Mouse (Mus musculus): Measurements from ENCODE around the gene Pecam1. TPM values are rescaled to one million over a fixed set of nuclear protein-coding genes. Genes with fewer than 3 reads are reported as not detected.

Gene Pecam1
- polyA plus RNA-seq, 1 experiment, result not detected

- WGBS, result 96% methylated on average over 3 of the region's 3 CpGs
- Histone ChIP-seq H3K4me3 (ENCODE audit: insufficient read depth, low read depth, low read length) (no peak overlapping the region), H3K27ac (ENCODE audit: insufficient read depth, low read depth, low read length) (no peak overlapping the region), H3K4me1 (ENCODE audit: control insufficient read depth, insufficient read depth, low read length) (no peaks in the 10 kb centered on the region)
- TF ChIP-seq POLR2A (IDR thresholded peaks at IDR 0.05; ENCODE audit: insufficient read depth, low read depth, low read length), result no peak
- no peak for TF ChIP-seq CTCF (IDR thresholded peaks at IDR 0.05; ENCODE audit: insufficient read depth, low read depth, low read length)
Observed at GRCm38 (mm10) chr11:106695917-106696316, 54.5 kb downstream of the Pecam1 start.

- Histone ChIP-seq H3K4me1 (ENCODE audit: control insufficient read depth, insufficient read depth, low read length) (no peaks in the 10 kb centered on the region), H3K27ac (ENCODE audit: insufficient read depth, low read depth, low read length) (no peak overlapping the region), H3K4me3 (ENCODE audit: insufficient read depth, low read depth, low read length) (no peak overlapping the region)
- WGBS, result 95% methylated on average over 4 of the region's 4 CpGs
- TF ChIP-seq CTCF (IDR thresholded peaks at IDR 0.05; ENCODE audit: insufficient read depth, low read depth, low read length) (no peak), POLR2A (IDR thresholded peaks at IDR 0.05; ENCODE audit: insufficient read depth, low read depth, low read length) (no peak)
Observed at GRCm38 (mm10) chr11:106692890-106693289, 57.5 kb downstream of the Pecam1 start.

GRCm38 (mm10) chr11:106688375-106688774 lies 62.1 kb downstream of the Pecam1 start:
- WGBS, result 88% methylated on average over 5 of the region's 5 CpGs
- TF ChIP-seq POLR2A (IDR thresholded peaks at IDR 0.05; ENCODE audit: insufficient read depth, low read depth, low read length) (no peak), CTCF (IDR thresholded peaks at IDR 0.05; ENCODE audit: insufficient read depth, low read depth, low read length) (no peak)

GRCm38 (mm10) chr11:106687293-106687692 lies 63.1 kb downstream of the Pecam1 start:
- 93% methylated on average over 9 of the region's 9 CpGs for WGBS
- H3K4me1 ChIP-seq (ENCODE audit: control insufficient read depth, insufficient read depth, low read length), result peaks cover 8% of the 10 kb centered on the region
- no peak overlapping the region for H3K27ac ChIP-seq (ENCODE audit: insufficient read depth, low read depth, low read length)
- H3K4me3 ChIP-seq (ENCODE audit: insufficient read depth, low read depth, low read length), result no peak overlapping the region
- TF ChIP-seq CTCF (IDR thresholded peaks at IDR 0.05; ENCODE audit: insufficient read depth, low read depth, low read length) (no peak), POLR2A (IDR thresholded peaks at IDR 0.05; ENCODE audit: insufficient read depth, low read depth, low read length) (no peak)

More at GRCm38 (mm10) chr11:106688375-106688774, 62.1 kb downstream of the Pecam1 start:
- no peak overlapping the region for H3K27ac ChIP-seq (ENCODE audit: insufficient read depth, low read depth, low read length)
- H3K4me1 ChIP-seq (ENCODE audit: control insufficient read depth, insufficient read depth, low read length), result peaks cover 8% of the 10 kb centered on the region
- H3K4me3 ChIP-seq (ENCODE audit: insufficient read depth, low read depth, low read length), result no peak overlapping the region

GRCm38 (mm10) chr11:106684027-106684426 lies 66.4 kb downstream of the Pecam1 start:
- H3K4me3 ChIP-seq (ENCODE audit: insufficient read depth, low read depth, low read length), result no peak overlapping the region
- TF ChIP-seq CTCF (IDR thresholded peaks at IDR 0.05; ENCODE audit: insufficient read depth, low read depth, low read length), result no peak
- TF ChIP-seq POLR2A (IDR thresholded peaks at IDR 0.05; ENCODE audit: insufficient read depth, low read depth, low read length), result no peak
- peaks cover 14% of the 10 kb centered on the region for H3K4me1 ChIP-seq (ENCODE audit: control insufficient read depth, insufficient read depth, low read length)
- WGBS, result 87% methylated on average over 8 of the region's 8 CpGs
- H3K27ac ChIP-seq (ENCODE audit: insufficient read depth, low read depth, low read length), result no peak overlapping the region

- Histone ChIP-seq H3K27ac (ENCODE audit: insufficient read depth, low read depth, low read length) (no peak overlapping the region), H3K4me1 (ENCODE audit: control insufficient read depth, insufficient read depth, low read length) (peaks cover 14% of the 10 kb centered on the region), H3K4me3 (ENCODE audit: insufficient read depth, low read depth, low read length) (no peak overlapping the region)
- WGBS, result 78% methylated on average over 3 of the region's 3 CpGs
- TF ChIP-seq CTCF (IDR thresholded peaks at IDR 0.05; ENCODE audit: insufficient read depth, low read depth, low read length) (no peak), POLR2A (IDR thresholded peaks at IDR 0.05; ENCODE audit: insufficient read depth, low read depth, low read length) (no peak)
Observed at GRCm38 (mm10) chr11:106683345-106683744, 67.1 kb downstream of the Pecam1 start.

- TF ChIP-seq CTCF (IDR thresholded peaks at IDR 0.05; ENCODE audit: insufficient read depth, low read depth, low read length), result no peak
- no peak for TF ChIP-seq POLR2A (IDR thresholded peaks at IDR 0.05; ENCODE audit: insufficient read depth, low read depth, low read length)
- peaks cover 26% of the 10 kb centered on the region for H3K4me1 ChIP-seq (ENCODE audit: control insufficient read depth, insufficient read depth, low read length)
- H3K4me3 ChIP-seq (ENCODE audit: insufficient read depth, low read depth, low read length), result no peak overlapping the region
- peak overlapping the region; percentile 49 for H3K27ac ChIP-seq (ENCODE audit: insufficient read depth, low read depth, low read length)
- 67% methylated on average over 6 of the region's 6 CpGs for WGBS
Observed at GRCm38 (mm10) chr11:106681138-106681537, 69.3 kb downstream of the Pecam1 start.

- peak overlapping the region; percentile 71 for H3K27ac ChIP-seq (ENCODE audit: insufficient read depth, low read depth, low read length)
- WGBS, result 25% methylated on average over 6 of the region's 6 CpGs
- no peak for TF ChIP-seq POLR2A (IDR thresholded peaks at IDR 0.05; ENCODE audit: insufficient read depth, low read depth, low read length)
Observed at GRCm38 (mm10) chr11:106679874-106680273, 70.6 kb downstream of the Pecam1 start.

GRCm38 (mm10) chr11:106677910-106678591 lies 72.4 kb downstream of the Pecam1 start:
- 54% methylated on average over 10 of the region's 10 CpGs for WGBS
- Histone ChIP-seq H3K4me3 (ENCODE audit: insufficient read depth, low read depth, low read length) (no peak overlapping the region), H3K4me1 (ENCODE audit: control insufficient read depth, insufficient read depth, low read length) (peaks cover 38% of the 10 kb centered on the region), H3K27ac (ENCODE audit: insufficient read depth, low read depth, low read length) (peak overlapping the region; percentile 17; the same call in 1 of the 2 replicates)
- TF ChIP-seq POLR2A (IDR thresholded peaks at IDR 0.05; ENCODE audit: insufficient read depth, low read depth, low read length) (no peak), CTCF (IDR thresholded peaks at IDR 0.05; ENCODE audit: insufficient read depth, low read depth, low read length) (no peak)

More at GRCm38 (mm10) chr11:106679874-106680273, 70.6 kb downstream of the Pecam1 start:
- Histone ChIP-seq H3K4me3 (ENCODE audit: insufficient read depth, low read depth, low read length) (no peak overlapping the region), H3K4me1 (ENCODE audit: control insufficient read depth, insufficient read depth, low read length) (peaks cover 35% of the 10 kb centered on the region)

Measured in olfactory bulb, adult 2 months (tissue).